Mouse (Mus musculus): ENCODE results near the gene Itpr1. TPM values are rescaled to one million over a fixed set of nuclear protein-coding genes. Genes with fewer than 3 reads are reported as not detected.

The Itpr1 gene
- polyA plus RNA-seq, 1 experiment = 4.4 TPM

GRCm38 (mm10) chr6:108519327-108519726, 306.4 kb downstream of the Itpr1 start:
- no peak for DNase-seq (ENCODE audit: low read depth, low spot score)
- WGBS = 74% methylated on average over 9 of the region's 9 CpGs

GRCm38 (mm10) chr6:108523956-108524616, 311.2 kb downstream of the Itpr1 start:
- DNase-seq (ENCODE audit: low read depth, low spot score) = no peak

GRCm38 (mm10) chr6:108524617-108525010, 311.7 kb downstream of the Itpr1 start:
- no peak for DNase-seq (ENCODE audit: low read depth, low spot score)
- 95% methylated on average over 10 of the region's 10 CpGs for WGBS

More at GRCm38 (mm10) chr6:108523956-108524616, 311.2 kb downstream of the Itpr1 start:
- WGBS = 94% methylated on average over 16 of the region's 16 CpGs

GRCm38 (mm10) chr6:108527560-108527959, 314.7 kb downstream of the Itpr1 start:
- WGBS = 91% methylated on average over 3 of the region's 3 CpGs
- DNase-seq (ENCODE audit: low read depth, low spot score) = no peak

- no peak for DNase-seq (ENCODE audit: low read depth, low spot score)
These were observed 315.1 kb downstream of the Itpr1 start for GRCm38 (mm10) chr6:108527993-108528392.

GRCm38 (mm10) chr6:108529150-108529549, 316.3 kb downstream of the Itpr1 start:
- 76% methylated on average over 3 of the region's 3 CpGs for WGBS
- DNase-seq (ENCODE audit: low read depth, low spot score) = no peak

- no peak for DNase-seq (ENCODE audit: low read depth, low spot score)
- 73% methylated on average over 6 of the region's 6 CpGs for WGBS
These were observed 318.0 kb downstream of the Itpr1 start for GRCm38 (mm10) chr6:108530781-108531323.

- WGBS = 20% methylated on average over 12 of the region's 12 CpGs
- DNase-seq (ENCODE audit: low read depth, low spot score) = no peak
These were observed 318.7 kb downstream of the Itpr1 start for GRCm38 (mm10) chr6:108531324-108532311.

- DNase-seq (ENCODE audit: low read depth, low spot score) = no peak
- 27% methylated on average over 10 of the region's 10 CpGs for WGBS
These were observed 319.7 kb downstream of the Itpr1 start for GRCm38 (mm10) chr6:108532486-108533179.

- no peak for DNase-seq (ENCODE audit: low read depth, low spot score)
- 44% methylated on average over 5 of the region's 5 CpGs for WGBS
These were observed 321.2 kb downstream of the Itpr1 start for GRCm38 (mm10) chr6:108534139-108534538.

GRCm38 (mm10) chr6:108534596-108534995, 321.7 kb downstream of the Itpr1 start:
- DNase-seq (ENCODE audit: low read depth, low spot score) = no peak
- 32% methylated on average over 6 of the region's 6 CpGs for WGBS

GRCm38 (mm10) chr6:108535309-108535708, 322.4 kb downstream of the Itpr1 start:
- whole genome bisulfite sequencing = 62% methylated on average over 4 of the region's 4 CpGs
- DNase-seq (ENCODE audit: low read depth, low spot score) = no peak

- WGBS = 42% methylated on average over 8 of the region's 8 CpGs
- DNase-seq (ENCODE audit: low read depth, low spot score) = no peak
These were observed 323.8 kb downstream of the Itpr1 start for GRCm38 (mm10) chr6:108536546-108537317.

GRCm38 (mm10) chr6:108538406-108538805, 325.5 kb downstream of the Itpr1 start:
- 40% methylated on average over 4 of the region's 4 CpGs for WGBS

GRCm38 (mm10) chr6:108540441-108540840, 327.5 kb downstream of the Itpr1 start:
- 81% methylated on average over 6 of the region's 6 CpGs for WGBS
- no peak for DNase-seq (ENCODE audit: low read depth, low spot score)

More at GRCm38 (mm10) chr6:108538406-108538805, 325.5 kb downstream of the Itpr1 start:
- DNase-seq (ENCODE audit: low read depth, low spot score) = no peak

GRCm38 (mm10) chr6:108544917-108545316, 332.0 kb downstream of the Itpr1 start:
- no peak for DNase-seq (ENCODE audit: low read depth, low spot score)
- 85% methylated on average over 7 of the region's 7 CpGs for WGBS

GRCm38 (mm10) chr6:108545464-108545863, 332.6 kb downstream of the Itpr1 start:
- no peak for DNase-seq (ENCODE audit: low read depth, low spot score)
- 82% methylated on average over 5 of the region's 5 CpGs for WGBS

GRCm38 (mm10) chr6:108548413-108548812, 335.5 kb downstream of the Itpr1 start:
- DNase-seq (ENCODE audit: low read depth, low spot score) = no peak
- whole genome bisulfite sequencing = 94% methylated on average over 3 of the region's 3 CpGs

GRCm38 (mm10) chr6:108549495-108549935, 336.6 kb downstream of the Itpr1 start:
- DNase-seq (ENCODE audit: low read depth, low spot score) = no peak
- 77% methylated on average over 6 of the region's 6 CpGs for WGBS
